Mouse (Mus musculus): Measurements from ENCODE around the gene H2afv.

GRCm38 (mm10) chr11:6443727-6444076, 541 bp downstream of the H2afv start:
- TF ChIP-seq POLR2A (IDR thresholded peaks at IDR 0.05; ENCODE audit: low read depth, low read length) (no peak), CTCF (IDR thresholded peaks at IDR 0.05; ENCODE audit: extremely low read depth, insufficient read depth, insufficient read length, insufficient replicate concordance) (no peak)

Data from spleen, adult 2 months (tissue).